Comparison of ENCODE assay signal across 21 mouse cellular contexts in genomic region chr4:120091997-120092783, GRCm38 (mm10). TPM values are rescaled to one million over a fixed set of nuclear protein-coding genes. Genes with fewer than 3 reads are reported as not detected.
A peak's percentile ranks its signal among the peaks of the same experiment; 100 is the strongest.
DNase-seq lines count a peak whose midpoint lies in the region; ATAC-seq lines count a peak whose summit lies in the region.
"Had no signal": no experiment of that assay in that cellular context is flagged by ENCODE, and none has a peak within 500 bp of the region (broad histone marks: within the 10 kb centered on the region; RNA-seq: fewer than 3 reads in every experiment).

No protein-coding gene starts in this region.

- H3K36me3 ChIP-seq in forebrain, embryonic 16.5 days (ENCODE audit: control insufficient read depth, insufficient read depth) = no peaks in the 10 kb centered on the region; the same call in 1 of the 2 replicates
- H3K36me3 ChIP-seq in liver, embryonic 12.5 days = no peaks in the 10 kb centered on the region
- H3K36me3 ChIP-seq: stomach, embryonic 15.5 days had no signal

- no peaks in the 10 kb centered on the region for H3K4me1 ChIP-seq in forebrain, embryonic 16.5 days (replicated peaks; ENCODE audit: control insufficient read depth, insufficient read depth, low read length)
- no peaks in the 10 kb centered on the region for H3K4me1 ChIP-seq in liver, embryonic 12.5 days
- H3K4me1 ChIP-seq: stomach, embryonic 15.5 days had no signal

- H3K27me3 ChIP-seq in forebrain, embryonic 16.5 days (replicated peaks; ENCODE audit: control insufficient read depth, insufficient read depth, low read length) = no peaks in the 10 kb centered on the region
- no peaks in the 10 kb centered on the region for H3K27me3 ChIP-seq in liver, embryonic 12.5 days (replicated peaks)
- H3K27me3 ChIP-seq: CH12.LX; stomach, embryonic 15.5 days had no signal

- no peak overlapping the region for H3K4me3 ChIP-seq in forebrain, embryonic 16.5 days (replicated peaks; ENCODE audit: low read length)
- H3K4me3 ChIP-seq in liver, embryonic 12.5 days = no peak overlapping the region
- H3K4me3 ChIP-seq: erythroblast, embryonic 14.5 days; layer of hippocampus, adult 2 months; stomach, embryonic 15.5 days had no signal

- H3K9ac ChIP-seq in forebrain, embryonic 16.5 days (replicated peaks; ENCODE audit: low read depth, low read length) = no peak overlapping the region
- no peak overlapping the region for H3K9ac ChIP-seq in liver, embryonic 12.5 days
- H3K9ac ChIP-seq: hindbrain, embryonic 14.5 days; stomach, embryonic 15.5 days had no signal

- H3K27ac ChIP-seq in forebrain, embryonic 16.5 days (ENCODE audit: low read length) = no peak overlapping the region
- H3K27ac ChIP-seq in liver, embryonic 12.5 days = no peak overlapping the region
- H3K27ac ChIP-seq: hindbrain, embryonic 14.5 days; layer of hippocampus, adult 2 months; macrophage; stomach, embryonic 15.5 days had no signal

- no peak overlapping the region for H3K4me2 ChIP-seq in forebrain, embryonic 16.5 days (ENCODE audit: low read length)
- no peak overlapping the region for H3K4me2 ChIP-seq in liver, embryonic 12.5 days
- H3K4me2 ChIP-seq: hindbrain, embryonic 14.5 days; stomach, embryonic 15.5 days had no signal

- WGBS in forebrain, embryonic 16.5 days = 76% methylated on average over 1 of the region's 1 CpGs
- WGBS in liver, embryonic 12.5 days (ENCODE audit: insufficient replicate concordance) = 33% methylated on average over 1 of the region's 1 CpGs

- ATAC-seq in forebrain, embryonic 16.5 days = no peak
- no peak for ATAC-seq in liver, embryonic 12.5 days

- peak; percentile 12 for DNase-seq in urinary bladder, adult 2 months (ENCODE audit: low spot score)
- DNase-seq in urinary bladder, postnatal 25 days (ENCODE audit: low spot score) = no peak
- peak; percentile 69 for DNase-seq in gastrocnemius, postnatal 25 days
- peak; percentile 67 for DNase-seq in heart, postnatal 4 days
- DNase-seq in skeletal muscle tissue, adult 2 months (ENCODE audit: low read depth, low spot score) = peak; percentile 74
- DNase-seq in right cerebral cortex, postnatal 4 days = no peak
- DNase-seq: adrenal gland, postnatal 14 days; kidney, adult 8-10 months; left cerebral cortex, postnatal 4 days had no signal

- no peaks in the 10 kb centered on the region for H3K9me3 ChIP-seq in forebrain, embryonic 16.5 days (ENCODE audit: control insufficient read depth, low read length)
- no peaks in the 10 kb centered on the region for H3K9me3 ChIP-seq in liver, embryonic 12.5 days (replicated peaks)
- H3K9me3 ChIP-seq: stomach, embryonic 15.5 days had no signal

RNA-seq across cellular contexts. Expression of gene AL607142.1, which starts 27.4 kb away (rescaled TPM):
- not detected in 2 replicates for polyA plus RNA-seq in urinary bladder, adult 2 months (2012; rRNA removed)
- not detected for total RNA-seq in gastrocnemius, postnatal 25 days (2021)
- total RNA-seq in heart, postnatal 4 days (2021) = not detected
- not detected in 2 replicates for polyA plus RNA-seq in forebrain, embryonic 16.5 days (2015; fragmentation: Nextera tagmentation; extraction: Ambion mirVana)
- not detected in 2 replicates for polyA plus RNA-seq in liver, embryonic 12.5 days (2016; fragmentation: Nextera tagmentation; extraction: Ambion mirVana)
- total RNA-seq: adrenal gland, postnatal 14 days; CH12.LX; layer of hippocampus, adult 2 months; left cerebral cortex, postnatal 4 days; midbrain, postnatal 0 days; neutrophil, adult 5-6 weeks had no signal
- polyA plus RNA-seq: cortical plate, adult 2 months; erythroblast, embryonic 14.5 days; frontal cortex, adult 2 months; hindbrain, embryonic 14.5 days; macrophage; midbrain, postnatal 0 days; stomach, embryonic 15.5 days had no signal

Comparison
In these comparisons a context has a peak if more than half of its experiments do, and no peak if none do; other contexts are left out.
1. DNase-seq: peak in urinary bladder, adult 2 months (single experiment), gastrocnemius, postnatal 25 days (single experiment), heart, postnatal 4 days (single experiment) and skeletal muscle tissue, adult 2 months (single experiment); none in urinary bladder, postnatal 25 days (single experiment) and right cerebral cortex, postnatal 4 days (single experiment).